Mouse (Mus musculus): ENCODE measurements around the gene Rgs9.

The Rgs9 gene

GRCm38 (mm10) chr11:109297710-109298375 lies at the start of gene Rgs9:
Gene Rgs9 (minus strand): TSS chr11:109298129.
- 3% methylated on average over 37 of the region's 37 CpGs for WGBS

DNA sequence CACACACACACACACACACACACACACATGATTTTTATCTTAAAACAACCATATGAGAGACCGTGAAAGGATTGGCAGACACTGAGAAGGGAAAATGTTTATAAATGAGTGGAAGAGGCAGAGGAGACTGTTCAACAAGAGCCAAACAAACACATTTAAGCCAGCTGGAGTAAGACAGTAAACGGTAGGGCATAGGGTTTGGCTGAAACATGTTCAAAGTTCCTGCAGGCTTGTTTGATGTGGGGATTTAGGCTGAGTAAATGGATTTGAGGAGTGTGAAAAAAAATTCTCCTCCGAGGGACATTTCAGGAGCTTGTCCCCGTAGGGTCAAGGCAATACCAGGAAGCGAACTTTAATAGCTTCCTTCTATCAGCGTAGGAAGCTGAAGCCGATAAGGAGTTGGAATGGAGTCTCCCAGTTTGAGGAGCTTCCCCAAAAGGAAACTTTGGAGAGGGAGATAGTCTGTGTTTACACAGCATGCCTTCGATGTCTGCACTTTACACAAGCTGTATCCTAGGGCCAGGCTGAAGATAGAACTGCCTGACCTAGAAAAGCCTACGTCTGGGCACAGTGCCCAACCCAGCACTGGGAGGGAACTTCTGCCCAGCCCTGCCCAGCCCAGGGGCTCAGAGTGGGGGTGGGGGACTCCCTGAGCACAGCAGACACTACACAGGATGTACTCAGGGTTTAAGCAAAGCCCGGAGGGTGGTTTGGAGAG lies 49.5 kb upstream of the Rgs9 start:
- WGBS: 22% methylated on average over 10 of the region's 10 CpGs

GRCm38 (mm10) chr11:109343991-109344599 lies 46.2 kb upstream of the Rgs9 start:
- WGBS: 32% methylated on average over 10 of the region's 10 CpGs

DNA sequence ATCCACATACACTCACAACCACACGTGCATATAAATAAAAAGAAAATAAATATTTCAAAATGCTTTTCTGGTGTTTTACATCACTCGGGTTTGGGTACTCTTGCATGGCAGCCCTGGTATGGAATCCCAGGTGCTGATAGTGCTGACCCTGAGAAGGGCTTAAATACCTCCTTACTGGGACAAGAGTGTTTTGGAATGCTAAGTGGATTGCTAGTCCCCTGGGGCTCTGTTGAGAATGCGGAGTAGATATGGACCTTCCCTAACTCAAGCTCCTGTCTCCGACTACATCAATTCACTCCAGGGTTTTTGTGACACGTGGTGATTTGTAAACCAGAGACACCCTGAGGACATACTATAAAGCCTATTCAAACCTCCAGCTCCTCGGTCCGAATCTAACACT lies 45.6 kb upstream of the Rgs9 start:
- 64% methylated on average over 7 of the region's 7 CpGs for WGBS

GRCm38 (mm10) chr11:109342666-109343065 lies 44.7 kb upstream of the Rgs9 start:
- 95% methylated on average over 4 of the region's 4 CpGs for WGBS

DNA sequence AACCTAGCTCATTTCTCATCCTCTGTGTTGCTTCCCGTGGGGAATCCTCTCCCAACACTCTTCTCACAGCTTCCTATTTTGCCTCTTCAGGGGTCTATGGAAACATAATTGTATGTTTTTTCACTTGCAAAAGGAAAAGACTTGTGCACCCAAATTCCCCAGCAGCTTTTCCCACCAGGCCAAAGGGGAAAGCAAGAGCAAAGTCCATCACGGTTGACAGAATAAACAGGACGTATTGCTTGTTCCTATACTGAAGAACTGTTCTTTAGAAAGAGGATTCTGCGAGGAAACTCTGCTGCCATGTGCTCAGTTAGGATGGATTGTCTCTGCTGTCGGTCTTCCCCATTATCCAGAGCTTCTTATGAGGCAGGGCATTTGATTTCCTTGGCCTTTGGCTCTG lies 42.6 kb upstream of the Rgs9 start:
- WGBS: 80% methylated on average over 5 of the region's 5 CpGs

DNA sequence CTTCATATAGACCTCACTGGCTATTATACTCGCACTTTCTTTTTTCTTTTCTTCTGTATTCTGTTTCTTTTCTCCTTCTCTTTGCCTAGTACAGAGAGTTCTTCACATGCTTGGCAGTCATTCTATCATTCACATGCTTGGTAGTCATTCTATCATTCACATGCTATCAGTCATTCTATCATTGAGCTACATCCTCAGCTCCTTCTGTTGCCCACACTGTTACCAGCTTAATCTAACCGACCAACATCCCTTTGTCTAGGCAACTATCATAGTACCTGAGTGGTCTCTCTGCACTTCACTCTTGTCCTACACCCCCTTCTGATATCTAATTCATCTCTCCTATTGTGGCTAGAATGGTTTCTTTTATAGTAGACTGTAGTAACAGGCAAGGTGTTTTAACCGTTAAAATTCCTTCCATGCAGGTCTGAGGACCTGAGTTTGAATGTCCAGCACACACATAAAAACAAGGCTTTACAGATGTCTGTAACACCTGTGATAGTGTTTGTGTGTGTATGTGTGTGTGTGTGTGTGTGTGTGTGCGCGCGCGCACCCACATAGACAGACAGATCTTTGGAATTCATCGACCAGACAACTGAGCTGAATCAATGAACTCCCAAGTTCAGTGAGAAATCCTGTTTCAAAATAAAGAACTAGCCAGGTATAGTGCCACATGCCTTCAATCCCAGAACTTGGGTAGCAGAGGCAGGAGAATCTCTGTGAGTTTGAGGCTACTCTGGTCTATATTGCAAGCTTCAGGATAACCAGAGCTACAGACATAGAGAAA lies 41.4 kb upstream of the Rgs9 start:
- 98% methylated on average over 8 of the region's 8 CpGs for whole genome bisulfite sequencing

DNA sequence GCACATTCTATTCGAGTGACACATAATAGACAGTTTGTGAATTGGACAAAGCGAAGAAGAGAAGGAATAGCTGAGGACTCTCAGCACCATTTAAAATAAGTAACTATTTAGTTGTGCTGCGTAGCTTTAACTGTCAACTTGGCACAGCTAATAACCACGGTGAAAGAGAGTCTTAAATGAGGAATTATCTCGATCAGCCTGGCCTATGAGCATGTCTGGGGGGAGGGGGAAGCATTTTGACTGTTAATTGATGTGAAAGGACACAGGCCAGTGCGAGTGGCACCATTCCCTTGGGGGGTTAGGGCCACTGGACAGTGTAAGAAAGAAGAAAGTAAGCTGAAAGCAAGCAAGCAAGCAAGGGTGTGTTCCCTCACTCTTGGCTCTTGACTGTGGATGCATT lies 38.0 kb upstream of the Rgs9 start:
- WGBS: 53% methylated on average over 6 of the region's 6 CpGs

DNA sequence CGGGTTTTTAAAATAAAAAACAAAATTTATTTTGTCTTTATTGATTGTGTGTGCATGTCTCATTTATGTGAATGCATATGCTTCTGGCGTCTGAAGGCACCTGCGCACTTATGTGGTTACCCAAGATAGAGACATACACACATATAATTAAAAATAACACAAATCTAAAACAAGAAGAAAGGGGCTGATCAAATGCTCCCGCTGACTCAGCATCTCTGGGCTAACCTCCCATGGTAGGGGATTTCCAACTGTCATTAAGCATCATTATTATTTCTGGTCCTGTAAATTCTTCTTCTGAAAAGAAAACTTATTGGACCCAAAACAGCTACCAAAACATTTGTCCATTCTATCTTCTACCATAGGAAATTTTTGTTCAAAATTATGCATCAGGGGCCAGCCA lies 36.8 kb upstream of the Rgs9 start:
- WGBS: 94% methylated on average over 4 of the region's 4 CpGs

GRCm38 (mm10) chr11:109332722-109333121 lies 34.8 kb upstream of the Rgs9 start:
- 64% methylated on average over 6 of the region's 6 CpGs for WGBS

DNA sequence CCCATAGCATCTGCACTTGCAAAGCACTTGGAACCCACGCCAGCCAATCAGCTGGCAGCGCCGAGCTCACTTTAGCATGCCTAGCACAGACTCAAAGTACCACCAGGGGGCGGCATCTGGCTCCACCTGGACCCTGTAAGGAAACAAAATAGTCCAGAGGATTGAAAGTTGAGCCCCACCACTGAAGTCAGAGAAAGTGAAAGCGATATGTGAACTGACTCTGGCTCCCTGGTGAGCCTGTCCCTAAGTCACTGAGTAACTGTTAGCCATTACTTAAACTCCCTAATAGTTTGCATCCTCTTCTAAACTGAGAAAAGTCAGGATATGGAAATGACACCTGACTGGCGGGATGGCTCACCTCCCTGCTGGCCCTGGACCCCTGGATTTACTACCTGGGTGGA lies 33.5 kb upstream of the Rgs9 start:
- WGBS: 4% methylated on average over 6 of the region's 6 CpGs

GRCm38 (mm10) chr11:109330706-109331393 lies 32.9 kb upstream of the Rgs9 start:
- 39% methylated on average over 17 of the region's 17 CpGs for WGBS

GRCm38 (mm10) chr11:109329331-109329730 lies 31.4 kb upstream of the Rgs9 start:
- 64% methylated on average over 4 of the region's 4 CpGs for WGBS

GRCm38 (mm10) chr11:109327952-109328351 lies 30.0 kb upstream of the Rgs9 start:
- WGBS: 70% methylated on average over 10 of the region's 10 CpGs

DNA sequence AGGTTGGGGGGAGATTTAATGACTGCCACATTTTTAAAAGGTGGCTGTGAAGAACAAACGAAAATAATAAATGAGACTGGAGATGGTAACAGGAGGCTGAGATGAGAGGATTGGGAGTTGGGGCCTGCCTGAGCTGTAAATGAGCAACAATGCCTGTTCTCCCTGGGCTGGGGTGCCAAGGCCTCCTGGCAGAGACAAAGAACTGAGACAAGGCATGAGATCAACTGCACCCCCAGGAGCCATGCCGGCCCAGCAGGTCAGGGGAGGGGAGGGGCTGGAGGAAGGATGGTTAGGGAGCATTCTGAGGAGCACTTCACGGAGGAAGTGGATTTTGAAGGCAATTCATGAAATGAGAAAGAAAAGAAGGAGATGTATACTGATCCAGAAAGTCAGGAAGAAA lies 29.5 kb upstream of the Rgs9 start:
- WGBS: 66% methylated on average over 3 of the region's 3 CpGs

DNA sequence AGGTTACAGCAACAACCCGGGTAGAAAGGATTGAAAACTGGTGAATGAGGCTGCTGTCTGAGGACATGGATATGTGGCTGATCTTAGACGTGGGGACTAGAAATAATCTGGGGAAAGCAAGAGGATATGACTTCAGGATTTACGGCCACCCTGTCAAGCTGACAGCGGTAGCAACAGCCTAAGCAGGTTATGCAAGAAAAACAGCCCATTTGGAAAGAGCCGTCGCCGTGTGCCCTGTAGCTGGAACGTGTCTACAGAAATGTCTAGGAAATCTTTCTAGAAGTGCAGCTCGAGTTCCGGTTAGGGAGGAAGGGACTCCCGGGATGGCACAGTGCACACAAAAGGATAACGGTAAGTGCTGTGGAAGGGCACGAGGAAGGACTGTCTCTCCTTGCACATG lies 28.3 kb upstream of the Rgs9 start:
- 88% methylated on average over 13 of the region's 13 CpGs for WGBS

DNA sequence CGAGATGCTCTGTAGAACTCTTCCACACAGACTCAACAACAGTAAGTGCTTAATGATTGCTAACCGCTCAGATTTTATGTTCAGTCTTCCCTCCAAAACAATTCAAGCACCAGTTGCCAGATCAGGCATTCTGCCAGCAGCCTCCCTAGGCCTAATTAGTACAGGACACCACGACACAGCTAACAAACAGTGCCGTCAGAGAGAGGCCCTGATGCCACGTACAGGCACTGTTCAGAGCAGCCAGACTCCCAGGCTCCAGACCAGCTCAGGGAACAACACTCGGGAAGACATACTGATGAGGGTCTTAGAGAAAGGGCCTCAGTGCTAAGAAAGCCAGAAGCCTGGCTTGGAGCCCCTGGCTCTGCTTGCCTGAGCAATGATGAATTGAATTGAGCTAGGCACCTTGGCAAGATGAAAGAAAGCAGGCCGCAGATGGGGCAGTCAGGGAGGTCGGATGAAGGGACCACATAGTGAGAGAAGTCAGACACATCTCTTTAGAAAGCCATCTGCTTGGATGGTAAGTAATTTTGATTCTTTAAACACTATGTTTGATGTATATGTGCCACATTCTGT lies 22.5 kb upstream of the Rgs9 start:
- 64% methylated on average over 8 of the region's 8 CpGs for WGBS

- WGBS: 65% methylated on average over 5 of the region's 5 CpGs
These were observed 22.0 kb upstream of the Rgs9 start for GRCm38 (mm10) chr11:109319946-109320345.

GRCm38 (mm10) chr11:109319471-109319870 lies 21.5 kb upstream of the Rgs9 start:
- 91% methylated on average over 4 of the region's 4 CpGs for WGBS

GRCm38 (mm10) chr11:109316921-109317320 lies 19.0 kb upstream of the Rgs9 start:
- 42% methylated on average over 4 of the region's 4 CpGs for WGBS

- WGBS: 9% methylated on average over 20 of the region's 20 CpGs
These were observed 14.1 kb upstream of the Rgs9 start for GRCm38 (mm10) chr11:109311885-109312605.
